Mouse (Mus musculus): Measurements from ENCODE around the gene Plekho2.

Plekho2 gene

GRCm38 (mm10) chr9:65555001-65555405 lies 24.8 kb downstream of the Plekho2 start:
- no peak for DNase-seq (ENCODE audit: low read depth, low spot score)

GRCm38 (mm10) chr9:65552711-65553110 lies 27.1 kb downstream of the Plekho2 start:
- no peak for DNase-seq (ENCODE audit: low read depth, low spot score)

- DNase-seq (ENCODE audit: low read depth, low spot score), result no peak
These were observed 27.7 kb downstream of the Plekho2 start for GRCm38 (mm10) chr9:65552141-65552540.

GRCm38 (mm10) chr9:65551035-65551434 lies 28.8 kb downstream of the Plekho2 start:
- no peak for DNase-seq (ENCODE audit: low read depth, low spot score)

GRCm38 (mm10) chr9:65550079-65550831 lies 29.6 kb downstream of the Plekho2 start:
- no peak for DNase-seq (ENCODE audit: low read depth, low spot score)

- no peak for DNase-seq (ENCODE audit: low read depth, low spot score)
These were observed 30.2 kb downstream of the Plekho2 start for GRCm38 (mm10) chr9:65549643-65550042.

GRCm38 (mm10) chr9:65549139-65549538 lies 30.7 kb downstream of the Plekho2 start:
- DNase-seq (ENCODE audit: low read depth, low spot score), result no peak

- no peak for DNase-seq (ENCODE audit: low read depth, low spot score)
These were observed 31.5 kb downstream of the Plekho2 start for GRCm38 (mm10) chr9:65548311-65548710.

- no peak for DNase-seq (ENCODE audit: low read depth, low spot score)
These were observed 32.0 kb downstream of the Plekho2 start for GRCm38 (mm10) chr9:65547844-65548243.

GRCm38 (mm10) chr9:65547111-65547510 lies 32.7 kb downstream of the Plekho2 start:
- no peak for DNase-seq (ENCODE audit: low read depth, low spot score)

- DNase-seq (ENCODE audit: low read depth, low spot score), result no peak
These were observed 33.5 kb downstream of the Plekho2 start for GRCm38 (mm10) chr9:65546413-65546695.

- no peak for DNase-seq (ENCODE audit: low read depth, low spot score)
These were observed 34.0 kb downstream of the Plekho2 start for GRCm38 (mm10) chr9:65545635-65546412.

GRCm38 (mm10) chr9:65542111-65542524 lies 37.7 kb downstream of the Plekho2 start:
- DNase-seq (ENCODE audit: low read depth, low spot score), result no peak

- DNase-seq (ENCODE audit: low read depth, low spot score), result no peak
These were observed 38.4 kb downstream of the Plekho2 start for GRCm38 (mm10) chr9:65541126-65542068.

GRCm38 (mm10) chr9:65539697-65540096 lies 40.1 kb downstream of the Plekho2 start:
- DNase-seq (ENCODE audit: low read depth, low spot score), result no peak

- no peak for DNase-seq (ENCODE audit: low read depth, low spot score)
These were observed 41.8 kb downstream of the Plekho2 start for GRCm38 (mm10) chr9:65537901-65538630.

GRCm38 (mm10) chr9:65536491-65536890 lies 43.3 kb downstream of the Plekho2 start:
- no peak for DNase-seq (ENCODE audit: low read depth, low spot score)

- no peak for DNase-seq (ENCODE audit: low read depth, low spot score)
These were observed 43.9 kb downstream of the Plekho2 start for GRCm38 (mm10) chr9:65535789-65536469.

GRCm38 (mm10) chr9:65535191-65535722 lies 44.6 kb downstream of the Plekho2 start:
- DNase-seq (ENCODE audit: low read depth, low spot score), result no peak

GRCm38 (mm10) chr9:65534111-65534510 lies 45.7 kb downstream of the Plekho2 start:
- no peak for DNase-seq (ENCODE audit: low read depth, low spot score)
